Mouse (Mus musculus) erythroid progenitor cell, adult 5-6 weeks (primary cell): ENCODE results near the gene Bcas3. TPM values are rescaled to one million over a fixed set of nuclear protein-coding genes. Genes with fewer than 3 reads are reported as not detected.

Source experiments
- ATAC-seq: replicated peaks from 2 replicates; pipeline ENCODE4 v1.8.0; 2016; ENCODE audit warnings: moderate number of reproducible peaks, mild to moderate bottlenecking, moderate TSS enrichment, inconsistent platforms; ENCODE audit not compliant: poor library complexity, low FRiP score, severe bottlenecking
- total RNA-seq, 2 experiments: library from RNA; stranded (forward) in 1 of 2; stranded (reverse) in 1 of 2; fragments of 150-400 nt in 1 of 2; fragments of 186-747, 209-891 nt in 1 of 2; gene quantifications; 2 replicates each; pipeline versions ENCODE4 v1.2.3 to v1.2.4; 2015 to 2017; ENCODE audit warnings: low replicate concordance in 2 of 2

Gene Bcas3
- total RNA-seq, 2 experiments from 2014 or later = 35.8 to 60.8 TPM

DNA sequence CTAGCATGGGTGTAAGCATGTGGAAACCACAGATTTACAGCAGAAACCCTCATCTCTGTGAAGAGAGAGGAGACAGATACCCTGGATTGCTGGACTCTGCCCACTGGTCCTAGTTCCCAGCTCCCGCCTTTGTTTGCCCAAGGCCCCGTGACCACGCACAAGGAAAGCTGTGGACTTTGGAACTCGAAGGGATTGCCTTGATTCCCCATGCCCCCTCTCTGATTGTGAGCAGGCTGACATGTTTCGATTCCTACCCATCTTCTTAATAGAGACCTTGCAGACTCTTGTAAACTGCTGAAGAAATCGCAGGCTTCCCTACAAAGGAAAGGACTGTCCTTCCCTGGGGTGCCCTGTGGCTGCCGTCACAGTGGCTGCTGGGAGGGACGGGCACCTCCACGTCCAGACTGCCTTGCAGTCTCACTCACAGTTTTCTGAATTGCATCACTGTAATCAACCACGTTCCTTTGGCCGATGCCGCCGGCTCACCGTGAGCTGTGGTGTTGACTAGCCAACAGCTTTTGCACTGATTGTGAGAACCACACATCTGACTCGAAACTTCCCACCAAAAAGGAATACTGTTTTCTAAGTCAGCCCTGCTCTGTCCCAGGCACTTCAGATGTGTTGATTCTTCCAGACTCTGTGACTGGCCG lies 342.8 kb downstream of the Bcas3 start:
- no peak for ATAC-seq

DNA sequence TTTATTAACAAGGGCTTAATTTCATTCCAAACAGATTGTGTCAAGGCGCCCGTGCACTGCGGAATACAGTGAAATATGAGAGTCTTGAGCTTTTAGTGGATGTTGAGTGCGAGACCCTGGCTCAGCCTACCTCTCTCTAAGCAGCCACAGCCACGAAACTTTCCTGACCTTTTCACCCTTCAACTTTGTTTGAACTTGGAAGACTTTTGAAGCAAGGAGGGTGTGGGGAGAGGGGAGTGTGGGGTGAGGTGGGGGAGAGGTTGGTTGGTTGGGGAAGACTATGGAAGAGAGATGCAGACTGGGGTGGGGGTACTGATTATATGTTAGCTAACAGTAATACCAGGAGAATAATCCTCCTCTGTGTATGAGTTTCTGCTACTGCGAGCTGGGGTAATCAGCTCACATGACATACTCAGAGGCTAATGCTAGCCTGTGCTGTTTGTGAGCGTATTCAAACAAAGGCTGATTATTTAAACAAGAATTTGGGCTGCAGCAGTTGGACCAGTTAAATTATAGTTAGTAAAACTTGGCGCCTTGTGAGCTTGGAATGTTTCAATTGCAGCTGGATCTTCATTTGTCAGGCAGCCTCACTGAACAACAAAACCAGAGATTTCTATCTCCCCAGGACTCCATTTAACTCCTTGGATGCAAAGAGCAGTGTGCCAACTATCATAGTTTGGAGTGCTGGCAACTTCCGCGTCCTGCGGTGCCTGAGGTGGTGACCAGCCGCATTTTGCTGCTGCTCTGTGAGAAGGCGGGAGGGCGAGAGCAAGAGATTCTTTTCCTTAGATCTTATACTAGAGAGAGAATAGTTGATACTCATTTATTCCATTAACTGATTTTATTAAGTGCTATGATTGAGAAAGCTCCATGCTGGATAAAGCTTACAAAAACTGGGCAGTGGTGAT lies 343.8 kb downstream of the Bcas3 start:
- ATAC-seq = no peak

DNA sequence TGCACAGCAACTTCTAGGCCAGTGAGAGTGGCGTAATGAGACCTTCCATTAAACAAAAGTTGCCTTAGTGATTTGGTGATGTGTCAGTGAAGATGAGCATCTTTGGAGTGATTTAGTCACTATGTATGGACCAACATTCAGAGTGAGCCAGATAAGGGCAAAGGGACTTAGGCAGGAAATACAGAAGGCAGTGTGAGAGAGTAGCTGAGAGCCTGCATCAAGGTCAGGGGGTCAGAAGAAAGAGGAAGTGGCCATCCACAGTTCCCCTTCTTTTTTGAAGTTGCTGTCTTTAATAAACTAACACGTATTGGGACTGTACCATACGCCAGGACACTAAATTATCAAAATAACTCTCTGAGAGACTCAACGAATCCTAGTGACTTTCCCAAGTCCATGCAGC lies 344.5 kb downstream of the Bcas3 start:
- no peak for ATAC-seq

DNA sequence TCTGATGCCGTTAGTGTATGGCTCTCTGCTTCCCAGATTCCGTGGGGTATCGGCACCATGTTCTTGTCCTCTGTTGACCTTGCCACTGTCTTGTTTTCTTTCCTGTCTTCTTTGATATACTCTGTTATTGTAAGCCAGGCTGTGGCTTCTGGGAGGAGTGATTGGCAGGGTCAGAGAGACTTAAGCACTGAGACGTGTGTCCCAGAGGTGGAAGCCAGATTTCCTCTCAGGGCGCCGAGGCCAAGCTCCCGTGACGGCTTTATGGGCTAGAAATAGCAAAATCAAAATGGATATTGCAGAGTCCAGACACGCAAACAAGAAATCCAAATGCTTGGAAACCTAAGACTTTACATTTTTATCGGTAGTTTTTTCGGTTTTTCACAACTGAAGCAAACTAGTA lies 345.3 kb downstream of the Bcas3 start:
- no peak for ATAC-seq

DNA sequence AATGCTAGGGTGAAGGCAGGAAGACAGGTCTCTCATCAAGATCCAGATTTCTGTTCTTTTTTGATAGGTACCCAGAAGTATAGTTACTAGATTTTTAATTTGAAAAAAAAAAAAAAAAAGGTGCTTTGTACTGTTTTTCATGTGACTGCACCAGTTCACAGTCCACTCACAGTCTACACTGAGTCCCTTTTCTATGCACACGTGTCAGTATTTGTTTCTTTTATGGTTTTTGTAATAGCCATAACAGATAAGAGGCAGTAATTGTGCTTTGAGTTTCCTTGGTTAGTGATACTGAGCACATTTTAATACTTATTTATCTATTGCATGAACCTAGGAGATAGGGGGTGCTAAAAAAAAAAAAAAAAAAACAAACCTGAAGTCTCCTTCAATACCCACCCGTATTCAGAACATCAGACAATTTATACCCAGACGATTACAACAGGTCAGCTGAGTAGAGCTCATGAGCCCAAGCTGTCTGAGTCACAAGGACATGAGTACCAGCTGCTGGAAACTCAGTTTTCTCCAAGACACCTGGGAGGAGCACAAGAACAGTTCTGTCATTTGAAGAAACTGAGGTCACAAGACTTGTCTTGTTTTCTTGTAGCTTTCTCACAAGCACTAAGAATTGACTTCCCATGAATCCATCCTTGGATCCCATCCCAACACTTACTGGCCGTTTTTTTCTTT lies 351.2 kb downstream of the Bcas3 start:
- no peak for ATAC-seq

DNA sequence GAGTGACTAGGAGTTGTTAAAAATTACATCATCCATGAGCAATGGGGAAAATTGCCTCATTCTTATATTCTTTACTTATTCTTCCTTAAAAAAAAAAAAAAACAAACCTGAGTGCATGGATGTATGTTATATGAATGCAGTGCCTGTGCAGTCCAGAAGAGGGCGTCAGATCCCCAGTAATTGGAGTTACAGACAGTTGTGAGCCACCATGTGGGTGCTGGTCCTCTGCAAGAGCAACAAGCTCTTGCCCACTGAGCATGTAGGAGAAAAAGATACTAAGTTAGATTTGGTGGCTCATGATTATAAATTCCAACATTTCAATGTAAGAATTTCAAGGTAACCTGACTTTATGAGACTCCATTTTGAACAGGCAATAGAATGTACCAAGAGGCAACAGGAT lies 353.7 kb downstream of the Bcas3 start:
- no peak for ATAC-seq

DNA sequence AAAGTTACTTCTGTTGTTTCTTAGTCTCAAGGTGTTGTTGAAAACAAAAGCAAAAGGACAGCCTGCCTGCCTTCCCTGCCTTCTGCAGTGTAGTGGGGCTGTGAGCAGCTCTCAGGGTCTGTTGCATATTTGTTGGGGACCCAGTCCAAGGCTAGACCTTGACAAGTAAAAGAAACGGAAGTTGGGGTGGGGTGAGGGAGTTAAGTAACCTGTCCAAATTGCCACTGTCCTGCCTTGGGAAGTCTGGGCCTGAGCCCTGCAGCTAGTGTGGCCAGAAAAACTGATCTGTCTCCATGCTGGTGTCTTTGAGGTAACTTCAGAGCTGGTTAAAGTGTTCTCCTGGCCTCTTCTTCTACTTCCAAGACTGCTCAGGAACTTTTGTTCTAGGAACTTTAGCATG lies 354.5 kb downstream of the Bcas3 start:
- no peak for ATAC-seq

DNA sequence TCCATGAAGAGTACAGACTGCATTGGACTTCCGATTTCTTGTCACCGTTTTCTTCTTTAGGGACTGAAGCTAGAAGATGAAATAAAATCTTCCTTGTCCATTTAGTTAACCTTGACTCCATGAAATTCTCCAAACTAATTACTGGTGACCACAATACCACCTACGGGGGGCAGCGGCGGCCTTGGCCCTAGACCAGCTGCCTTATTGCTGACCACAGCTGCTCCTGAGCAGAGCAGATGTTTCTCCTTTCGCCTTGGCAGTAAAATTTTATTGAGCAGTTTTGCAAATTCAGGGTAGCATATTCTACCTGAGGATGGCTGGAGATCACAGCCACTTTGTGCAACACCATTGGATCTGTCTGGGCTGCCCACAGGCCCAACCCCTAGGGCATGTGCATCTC lies 356.2 kb downstream of the Bcas3 start:
- no peak for ATAC-seq

DNA sequence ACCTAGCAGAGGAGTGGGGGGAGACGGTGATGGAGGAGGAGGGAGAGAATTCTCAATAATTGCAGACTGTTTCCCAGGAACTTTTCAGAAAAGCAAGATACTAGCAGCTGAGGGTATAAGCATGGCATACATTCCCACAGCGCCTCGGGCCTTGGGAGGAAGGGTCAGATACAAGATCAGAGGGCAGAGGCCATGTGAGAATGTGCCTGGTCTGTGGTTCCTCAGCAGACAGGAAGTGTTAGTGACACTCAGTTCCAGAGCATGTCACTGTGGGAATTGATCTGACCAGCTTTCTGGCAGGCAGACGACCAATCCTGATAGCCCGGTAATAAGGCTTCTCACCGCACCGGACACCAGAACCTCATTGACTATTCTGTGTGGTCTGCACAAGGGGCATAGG lies 357.2 kb downstream of the Bcas3 start:
- ATAC-seq = no peak

DNA sequence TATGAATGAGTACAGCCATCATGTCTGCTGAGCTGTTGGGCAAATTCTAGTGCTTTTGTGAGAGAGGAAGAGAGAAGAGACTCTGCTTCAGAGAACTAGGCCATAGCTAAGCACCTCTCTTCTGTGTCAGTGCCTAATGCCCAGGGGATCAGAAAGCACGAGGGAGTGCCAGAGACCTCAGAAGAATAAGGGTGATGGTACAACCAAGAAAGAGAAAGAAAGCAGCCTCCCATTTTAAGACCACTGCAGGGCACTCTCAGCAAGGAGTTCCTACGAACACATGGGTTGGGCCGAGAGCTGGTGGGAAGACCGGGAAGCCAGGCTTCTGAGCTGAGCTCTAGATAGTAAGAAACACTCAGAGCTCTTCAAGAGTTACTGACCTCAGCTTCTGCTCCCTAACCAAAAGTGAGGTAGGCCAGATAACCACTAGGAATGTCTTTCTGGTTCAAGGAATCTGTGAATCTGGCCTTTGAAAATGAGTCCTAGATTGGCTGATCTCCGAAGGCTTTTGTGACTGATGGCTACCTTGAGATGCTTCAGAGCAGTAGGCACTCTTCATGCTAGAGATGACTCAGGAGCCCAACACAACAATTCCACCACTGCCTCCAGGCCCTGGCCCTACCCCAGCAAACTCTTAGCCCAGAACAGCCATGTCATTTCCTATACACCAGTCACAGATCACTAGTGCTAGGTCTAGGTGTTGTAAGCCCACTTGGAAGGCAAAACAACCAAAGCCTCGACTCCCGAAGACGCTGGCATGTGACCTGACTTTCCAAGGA lies 359.2 kb downstream of the Bcas3 start:
- ATAC-seq = no peak

DNA sequence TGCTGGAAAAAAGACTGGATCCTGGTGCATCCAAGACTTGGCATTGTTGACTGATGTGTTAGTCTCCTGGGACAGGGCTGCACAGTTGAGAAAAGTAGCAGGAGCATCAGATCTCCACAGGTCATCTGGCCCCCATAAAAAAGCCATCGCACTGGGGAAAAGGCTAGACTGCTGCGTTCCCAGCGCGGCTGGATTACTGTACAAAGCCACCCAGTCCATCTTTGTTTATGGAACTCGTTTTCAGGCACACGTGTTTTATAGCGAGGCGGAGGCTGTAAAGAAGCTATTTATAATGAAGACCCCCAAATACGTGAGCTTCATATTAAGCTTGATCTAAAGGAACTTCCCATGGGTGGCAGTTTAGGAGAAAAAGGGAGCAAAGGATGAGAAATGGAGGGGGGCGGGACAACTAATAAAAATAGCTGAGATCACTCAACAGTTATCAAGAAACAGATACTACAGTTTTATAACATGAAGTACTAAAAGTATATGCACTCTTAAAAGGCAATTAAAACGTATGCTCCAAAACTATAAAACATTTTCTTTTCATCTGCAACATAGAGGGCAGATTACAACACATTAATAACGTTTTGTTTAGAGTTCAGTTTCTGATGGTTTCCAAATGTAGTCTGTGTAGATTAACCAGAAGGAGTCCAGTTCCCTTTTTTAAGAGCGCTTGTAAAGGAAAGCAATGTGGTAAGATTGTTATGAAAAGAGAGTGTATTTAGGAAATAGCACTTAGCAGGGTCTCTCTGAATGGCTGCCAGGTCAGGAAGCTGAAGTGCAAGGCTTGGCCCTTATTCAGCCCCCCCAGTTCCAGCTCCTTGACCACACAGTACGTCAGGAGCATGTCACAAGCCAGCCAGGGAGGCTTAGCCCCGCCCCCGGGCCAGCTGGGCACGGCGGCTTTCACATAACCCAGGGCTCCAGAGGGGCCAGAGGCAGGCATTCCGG lies 360.2 kb downstream of the Bcas3 start:
- peak; percentile 48; the same call in 1 of the 2 replicates for ATAC-seq

DNA sequence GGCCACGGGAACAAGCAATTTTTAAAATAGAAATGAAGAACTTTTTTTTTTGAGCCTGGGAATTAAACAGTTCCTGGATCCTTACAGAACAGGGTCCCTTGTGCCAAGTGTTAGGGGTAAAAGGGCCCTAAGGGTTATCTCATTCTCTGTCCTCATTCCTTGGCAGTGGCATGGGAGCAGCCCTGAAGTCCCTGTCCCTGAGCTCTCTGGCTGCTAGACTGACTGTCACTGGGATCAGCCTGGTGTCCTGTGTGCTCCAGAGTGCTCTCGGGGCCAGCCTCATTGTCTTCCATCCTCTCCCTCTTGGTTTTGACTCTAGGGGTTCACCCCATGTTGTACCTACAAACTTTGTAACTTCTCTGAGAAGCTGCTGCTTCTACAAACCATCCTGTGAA lies 360.8 kb downstream of the Bcas3 start:
- no peak for ATAC-seq

DNA sequence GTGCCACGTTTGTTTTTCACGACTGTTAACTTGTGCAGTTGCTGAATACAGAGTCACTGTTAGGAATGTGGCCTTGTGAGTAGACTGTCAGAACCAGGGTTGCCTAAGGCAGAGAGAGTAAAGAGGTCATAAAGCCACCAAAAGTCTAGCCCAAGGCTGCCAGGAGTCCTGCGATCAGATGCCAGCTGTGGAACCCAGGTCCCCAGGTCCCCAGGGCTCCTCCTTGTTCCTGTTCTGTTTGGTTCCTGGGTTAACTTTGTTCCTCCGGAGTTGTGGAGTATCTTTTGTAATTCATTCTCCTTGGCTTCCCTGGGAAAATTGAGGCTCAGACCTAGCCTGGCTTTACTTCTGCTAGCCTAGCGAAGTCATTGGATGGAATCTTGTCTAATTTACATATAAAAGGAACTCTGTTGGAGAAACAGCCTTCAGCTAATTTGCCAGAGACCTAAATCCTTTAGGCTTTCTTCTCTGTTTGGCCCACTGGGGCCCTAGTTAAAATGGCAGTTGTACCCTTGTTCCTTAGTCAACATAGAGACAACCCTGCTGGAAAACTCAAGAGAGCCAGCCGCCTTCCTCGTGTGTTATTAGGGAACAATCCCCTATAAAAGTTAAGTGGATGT lies 361.5 kb downstream of the Bcas3 start:
- no peak for ATAC-seq

DNA sequence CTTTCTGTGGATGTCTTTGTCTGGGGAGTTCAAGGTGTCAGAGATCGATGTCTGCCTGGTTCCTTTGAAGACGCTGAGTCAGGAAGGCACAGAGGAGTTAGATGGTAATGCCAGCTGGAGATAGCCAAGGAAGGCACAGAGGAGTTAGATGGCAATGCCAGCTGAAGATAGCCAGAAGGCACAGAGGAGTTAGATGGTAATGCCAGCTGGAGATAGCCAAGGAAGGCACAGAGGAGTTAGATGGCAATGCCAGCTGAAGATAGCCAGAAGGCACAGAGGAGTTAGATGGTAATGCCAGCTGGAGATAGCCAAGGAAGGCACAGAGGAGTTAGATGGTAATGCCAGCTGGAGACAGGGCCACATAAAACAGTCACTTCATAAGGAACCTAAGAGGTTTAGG lies 363.8 kb downstream of the Bcas3 start:
- ATAC-seq = peak; percentile 84

DNA sequence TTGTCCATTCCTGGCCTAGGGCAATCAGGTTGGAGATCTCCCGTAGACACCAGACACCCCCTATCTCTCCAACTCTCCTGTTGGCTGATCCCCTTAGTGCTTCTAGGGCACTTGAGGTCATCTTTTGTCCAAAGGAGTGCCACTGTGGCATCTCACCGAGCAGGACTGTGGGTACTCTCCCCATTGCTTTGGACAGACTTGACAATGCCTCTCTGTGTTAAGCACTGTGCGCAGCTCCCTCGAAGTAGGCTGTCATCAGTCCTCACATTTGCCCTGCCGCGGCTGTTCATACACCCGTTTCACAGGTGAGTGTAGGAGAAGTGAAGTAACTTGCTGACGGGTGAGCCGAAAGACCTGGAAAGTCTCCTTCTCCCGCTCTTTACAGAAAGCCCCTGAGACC lies 366.1 kb downstream of the Bcas3 start:
- ATAC-seq = no peak

DNA sequence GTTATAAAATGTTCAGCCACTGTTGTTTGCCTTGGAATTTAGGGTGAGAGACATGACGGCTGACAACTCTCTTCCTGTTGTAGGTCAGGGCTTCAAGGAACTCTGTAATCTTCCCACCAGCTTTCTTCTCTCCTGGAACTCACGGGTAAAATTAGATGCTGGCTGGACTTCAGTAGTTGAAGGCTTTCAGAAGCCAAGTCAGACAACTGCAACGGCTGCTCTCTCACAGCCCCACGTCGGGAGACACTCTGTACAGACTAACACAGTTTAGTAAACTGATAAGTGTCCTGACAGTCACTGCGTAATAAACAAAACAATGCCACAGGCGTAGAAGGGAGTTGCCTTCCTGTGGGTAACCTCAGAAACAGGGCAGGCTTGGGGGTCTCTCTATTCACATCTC lies 366.8 kb downstream of the Bcas3 start:
- peak; percentile 28; the same call in 1 of the 2 replicates for ATAC-seq

DNA sequence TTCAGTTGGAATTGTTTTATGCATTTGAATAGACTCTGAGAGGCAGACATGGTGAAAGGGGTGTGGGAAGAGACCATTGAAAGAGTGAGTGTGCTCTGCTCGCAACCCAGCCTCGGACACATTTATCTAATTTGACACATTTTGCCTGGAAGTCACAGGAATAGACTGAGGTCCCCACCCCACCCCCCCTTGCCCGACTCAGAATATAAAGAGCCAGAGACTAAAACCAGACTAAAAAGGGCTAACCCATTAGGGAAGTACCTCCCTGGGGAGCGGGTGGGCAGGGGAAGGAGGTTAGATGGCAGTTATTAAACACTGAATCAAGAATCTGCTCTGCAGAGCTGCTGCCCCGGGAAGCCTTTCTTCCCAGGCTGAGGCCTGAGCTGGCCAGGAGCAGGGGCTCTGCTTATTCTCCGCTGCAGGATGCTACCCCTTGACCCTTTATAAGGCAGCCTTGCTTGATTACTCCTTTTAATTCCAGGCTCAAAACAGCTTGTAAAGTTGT lies 367.4 kb downstream of the Bcas3 start:
- peak; percentile 39 for ATAC-seq

DNA sequence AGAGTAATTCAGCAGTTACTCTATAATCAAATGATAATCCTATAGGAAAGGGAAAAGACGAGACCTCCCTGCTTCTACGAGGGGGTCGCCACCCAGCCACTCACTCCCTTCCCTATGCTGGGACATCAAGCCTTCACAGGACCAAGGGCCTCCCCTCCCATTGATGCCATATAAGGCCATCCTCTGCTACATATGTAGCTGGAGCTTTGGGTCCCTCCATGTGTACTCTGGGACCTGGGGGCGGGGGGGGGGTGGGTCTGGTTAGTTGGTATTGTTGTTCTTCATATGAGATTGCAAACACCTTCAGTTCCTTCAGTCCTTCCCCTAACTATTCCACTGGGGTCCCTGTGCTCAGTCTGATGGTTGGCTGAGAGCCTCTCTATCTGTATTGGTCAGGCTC lies 369.0 kb downstream of the Bcas3 start:
- ATAC-seq = no peak
